Mouse (Mus musculus): ENCODE measurements around the gene Sema4d.

Sema4d gene

DNA sequence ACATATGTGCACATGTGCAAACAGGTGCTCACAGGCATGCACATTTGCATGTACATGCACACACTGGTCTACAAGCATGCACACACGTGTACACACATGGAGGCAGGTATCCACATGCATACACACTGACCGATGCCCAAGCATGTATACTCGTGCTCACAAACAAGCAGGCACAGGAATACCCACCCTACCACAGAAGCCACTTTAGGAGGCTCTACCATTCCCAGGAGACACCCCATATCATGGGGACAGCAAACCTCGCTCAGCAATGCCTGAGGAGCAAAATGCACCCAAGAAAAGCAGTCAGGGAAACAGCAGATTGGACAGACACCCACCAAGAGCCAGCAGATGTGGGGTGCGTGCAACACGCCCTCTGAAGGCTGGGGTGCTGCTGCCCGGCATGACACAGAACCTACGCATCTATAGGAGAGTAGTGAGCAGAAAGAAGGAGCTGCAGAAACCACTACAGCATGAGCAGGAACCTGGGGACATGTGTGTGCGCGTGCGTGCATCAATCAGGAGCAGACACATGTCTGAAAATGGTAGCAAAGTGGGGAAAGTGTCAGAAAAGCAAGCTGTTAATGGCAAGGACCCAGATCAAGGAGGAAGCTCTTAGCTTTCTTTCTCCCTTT is 15.1 kb downstream of the Sema4d start:
- no peak for DNase-seq (ENCODE audit: low spot score)

DNA sequence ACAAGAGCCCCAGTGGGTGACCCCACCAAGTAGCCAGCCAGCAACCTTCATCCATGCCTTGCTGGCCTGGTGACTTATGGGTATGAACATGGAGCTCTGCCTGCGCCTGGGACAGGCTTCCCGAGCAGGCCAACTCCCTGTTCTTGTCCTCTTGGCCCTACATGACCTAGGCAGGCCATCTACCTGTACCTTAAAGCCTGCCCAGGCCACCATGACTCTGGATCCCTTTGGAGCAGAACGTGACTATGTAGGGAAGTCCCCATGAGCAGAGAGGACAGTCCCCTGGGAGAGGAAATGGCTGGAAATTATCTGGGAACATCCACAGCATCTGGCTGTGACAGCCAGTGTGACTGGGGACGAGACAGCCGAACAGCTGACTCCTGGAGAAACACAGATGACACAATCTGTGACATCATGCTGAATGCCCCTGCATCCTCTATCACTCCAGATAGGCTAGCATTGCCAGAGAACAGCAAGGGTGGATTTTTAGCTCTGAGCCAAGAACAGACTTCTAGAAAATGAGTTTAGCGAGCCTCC is 15.7 kb downstream of the Sema4d start:
- DNase-seq (ENCODE audit: low spot score), result no peak

DNA sequence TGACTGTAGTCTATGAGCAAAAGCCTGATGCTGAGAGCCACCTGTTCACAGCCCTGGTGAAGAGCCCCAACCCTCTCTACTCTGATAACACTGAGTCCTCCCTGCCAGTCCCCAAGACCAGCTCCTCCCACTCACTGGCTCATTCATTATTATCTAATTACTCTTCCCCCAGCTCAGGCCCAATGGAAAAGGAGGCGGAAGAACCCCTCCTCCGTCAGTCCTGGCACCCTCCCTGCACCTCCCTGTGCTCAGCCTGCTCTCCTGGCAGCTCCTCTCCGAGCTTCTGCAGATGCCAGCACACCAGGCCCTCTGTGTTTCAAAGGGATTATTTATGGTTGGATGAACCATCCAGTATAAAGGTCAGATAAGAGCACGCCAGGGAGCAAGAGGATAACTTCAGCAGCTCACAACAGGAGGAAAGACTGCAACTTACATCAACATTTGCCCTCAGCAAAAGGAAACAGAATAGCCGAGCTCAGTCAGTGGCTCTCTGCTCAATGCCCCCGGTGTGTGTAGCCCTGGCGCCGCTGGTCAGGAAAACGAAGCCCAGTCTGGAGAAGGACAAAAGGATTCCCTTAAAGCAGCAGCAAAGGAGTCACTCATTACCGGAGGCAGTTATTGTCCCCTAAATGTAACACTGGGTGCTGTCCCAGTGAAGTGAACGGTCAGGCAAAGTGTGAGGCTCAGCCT is 16.4 kb downstream of the Sema4d start:
- DNase-seq (ENCODE audit: low spot score), result peak; percentile 61

DNA sequence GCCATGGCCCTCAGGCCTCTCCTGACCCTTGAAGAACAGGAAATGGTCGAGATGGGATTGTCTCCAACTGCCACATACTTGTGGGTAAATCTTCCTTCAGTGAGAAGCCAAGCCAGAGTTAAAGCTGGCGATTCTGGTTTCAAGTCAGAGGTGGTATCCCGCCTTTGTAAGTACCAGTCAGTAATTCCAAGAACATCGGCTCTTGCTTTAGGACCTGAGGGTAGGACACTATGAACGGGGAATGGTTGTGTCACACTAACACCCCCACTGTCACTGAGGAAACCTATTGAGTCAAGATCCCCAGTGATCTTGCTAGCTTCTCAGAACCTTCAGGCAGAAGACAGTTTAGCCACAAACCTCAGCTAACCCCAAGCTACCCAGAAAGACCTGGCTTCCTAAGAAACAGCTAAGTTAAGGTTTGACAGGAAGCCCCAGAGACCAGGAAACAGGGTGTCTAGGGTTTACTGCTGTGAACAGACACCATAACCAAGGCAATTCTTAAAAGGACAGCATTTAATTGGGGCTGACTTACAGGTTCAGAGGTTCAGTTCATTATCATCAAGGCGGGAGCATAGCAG is 17.3 kb downstream of the Sema4d start:
- DNase-seq (ENCODE audit: low spot score), result no peak

DNA sequence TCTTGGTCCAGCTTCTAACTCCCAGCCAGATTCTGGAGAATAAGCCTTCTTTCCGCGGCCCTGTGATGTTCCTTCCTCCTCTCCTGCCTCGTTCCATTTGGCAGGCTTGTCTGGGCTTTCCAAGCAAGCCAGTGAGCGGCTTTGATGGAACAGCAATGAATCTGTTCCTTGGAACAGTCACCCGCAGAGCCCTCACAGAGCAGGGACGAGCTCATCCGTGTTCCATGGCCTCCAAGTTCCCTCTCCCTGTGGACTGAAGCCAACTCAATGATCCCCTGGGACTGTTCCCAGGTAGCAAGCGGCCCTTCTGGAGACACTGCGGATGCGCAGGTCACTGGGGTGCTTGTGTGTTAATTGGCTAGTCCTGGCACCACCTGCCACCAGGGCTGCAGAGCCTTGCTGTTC is 21.7 kb downstream of the Sema4d start:
- DNase-seq (ENCODE audit: low spot score), result no peak

DNA sequence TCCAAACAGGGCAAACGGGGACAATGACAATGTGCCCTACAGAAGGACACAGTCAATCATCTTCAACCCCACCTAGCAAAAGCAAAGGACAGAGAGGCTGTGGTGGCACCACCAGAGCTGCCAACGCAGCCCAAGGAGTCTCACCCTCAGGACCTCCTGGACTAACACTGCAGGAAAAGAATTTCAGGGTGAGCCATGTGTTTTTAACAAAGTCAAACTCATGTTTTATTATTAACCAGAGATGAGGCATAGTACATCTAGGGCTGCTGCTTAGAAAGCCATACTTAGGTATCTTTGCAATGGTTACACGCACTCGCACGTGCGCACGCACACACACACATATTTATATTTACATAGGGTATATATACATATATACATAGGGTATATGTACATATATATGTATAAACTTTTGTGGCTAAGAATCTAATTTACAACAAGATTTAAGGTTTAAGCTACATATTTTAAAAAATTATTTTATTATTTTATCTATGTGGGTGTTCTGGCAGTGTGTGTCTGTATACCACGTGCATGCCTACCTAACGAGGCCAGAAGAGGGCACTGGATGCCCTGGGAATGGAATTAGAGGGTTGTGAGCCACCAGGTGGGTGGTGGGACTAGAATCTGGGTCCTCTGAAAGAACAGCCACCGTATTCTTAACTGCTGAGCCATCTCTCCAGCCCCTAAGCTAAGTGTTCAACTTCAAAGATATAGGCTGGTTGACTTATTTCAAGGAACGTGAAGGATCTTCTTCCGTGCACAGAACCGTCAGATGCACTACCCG is 22.7 kb downstream of the Sema4d start:
- no peak for DNase-seq (ENCODE audit: low spot score)

DNA sequence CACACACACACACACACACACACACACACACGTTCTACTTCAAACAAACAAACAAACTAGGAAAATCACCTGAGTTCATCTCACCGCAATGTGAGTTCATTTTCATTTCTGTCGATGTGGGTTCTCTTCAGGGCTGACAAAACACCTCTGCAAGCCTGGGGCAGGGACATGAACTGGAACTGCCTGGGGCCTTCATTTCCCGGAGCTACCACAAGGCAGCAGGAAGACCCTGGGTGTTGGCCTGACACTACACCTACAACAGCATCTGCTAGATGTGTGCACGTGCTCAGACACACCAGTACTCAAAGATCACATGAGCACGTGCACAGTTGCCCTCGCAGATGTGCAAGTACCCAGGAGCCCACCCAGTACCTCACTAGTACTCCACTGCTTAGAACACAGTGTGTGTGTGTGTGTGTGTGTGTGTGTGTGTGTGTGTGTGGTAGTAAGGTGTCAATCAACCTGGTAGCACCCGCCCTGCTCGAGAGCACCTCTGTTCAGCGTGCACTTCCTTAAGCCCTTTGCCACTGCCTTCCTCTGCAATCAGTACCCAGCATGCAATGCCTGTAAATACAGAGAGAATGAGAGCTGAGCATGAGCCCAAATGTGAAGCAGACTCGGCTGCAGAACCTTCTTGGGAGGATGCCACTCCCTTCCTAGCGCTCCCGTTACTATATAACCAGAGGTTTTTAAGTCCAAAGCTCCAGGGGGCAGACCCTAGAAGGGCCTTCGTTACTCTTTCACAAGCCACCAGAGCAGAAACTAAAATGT is 25.4 kb downstream of the Sema4d start:
- DNase-seq (ENCODE audit: low spot score), result peak; percentile 53

DNA sequence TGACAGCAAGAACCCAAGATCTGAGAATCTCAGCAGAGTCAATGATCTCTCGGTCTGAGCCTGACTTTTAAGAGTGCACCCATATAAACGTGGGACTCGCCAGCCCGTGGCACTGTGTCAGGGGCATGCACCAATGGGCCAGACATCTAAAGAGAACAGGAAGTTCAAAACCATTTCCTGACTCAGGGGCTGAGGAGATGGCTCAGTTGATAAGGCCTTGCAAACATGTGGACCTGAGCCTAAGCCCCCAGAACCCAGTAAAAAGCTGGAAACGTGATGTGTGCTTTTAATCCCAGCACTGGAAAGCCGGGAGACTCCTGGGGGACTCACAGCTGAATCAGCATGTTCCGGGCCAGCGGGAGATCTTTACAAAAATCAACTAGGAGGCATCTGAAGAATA is 26.0 kb downstream of the Sema4d start:
- DNase-seq (ENCODE audit: low spot score), result no peak

DNA sequence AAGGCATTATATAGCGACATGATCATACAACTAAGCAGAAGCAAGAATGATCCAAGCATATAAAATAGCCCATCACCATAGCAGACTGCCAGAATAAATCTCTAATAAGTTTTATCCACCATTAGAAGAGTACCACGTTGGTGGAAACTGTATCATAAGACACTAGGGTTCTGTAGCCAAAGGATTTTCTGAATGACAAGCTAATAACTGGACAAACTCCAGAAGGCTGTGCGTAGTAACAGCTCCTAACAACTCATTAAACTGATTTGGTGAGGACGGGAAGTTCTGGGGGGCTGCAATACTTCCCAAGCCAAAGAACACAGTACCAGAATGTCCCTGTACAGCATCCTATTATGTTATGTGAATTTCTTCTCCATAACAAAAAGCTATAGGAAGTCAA is 26.8 kb downstream of the Sema4d start:
- DNase-seq (ENCODE audit: low spot score), result no peak

DNA sequence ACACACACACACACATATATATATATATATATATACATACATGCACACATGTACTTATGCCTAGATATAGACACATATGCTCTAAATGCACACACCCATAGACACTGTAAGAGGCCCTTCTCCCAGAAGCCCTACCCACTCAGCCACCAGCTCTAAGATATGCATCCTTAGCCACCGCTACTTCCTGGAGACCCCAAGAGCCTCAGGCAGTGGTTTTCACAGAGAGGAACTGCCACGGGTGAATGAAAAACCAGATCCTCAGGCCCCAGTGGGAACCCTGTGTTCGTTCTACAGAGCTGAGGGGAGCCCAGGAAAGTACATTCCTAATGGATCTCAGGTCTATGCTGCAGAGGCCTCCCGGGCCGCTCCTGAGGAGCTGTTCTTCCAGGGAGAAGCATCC is 28.2 kb downstream of the Sema4d start:
- DNase-seq (ENCODE audit: low spot score), result no peak

DNA sequence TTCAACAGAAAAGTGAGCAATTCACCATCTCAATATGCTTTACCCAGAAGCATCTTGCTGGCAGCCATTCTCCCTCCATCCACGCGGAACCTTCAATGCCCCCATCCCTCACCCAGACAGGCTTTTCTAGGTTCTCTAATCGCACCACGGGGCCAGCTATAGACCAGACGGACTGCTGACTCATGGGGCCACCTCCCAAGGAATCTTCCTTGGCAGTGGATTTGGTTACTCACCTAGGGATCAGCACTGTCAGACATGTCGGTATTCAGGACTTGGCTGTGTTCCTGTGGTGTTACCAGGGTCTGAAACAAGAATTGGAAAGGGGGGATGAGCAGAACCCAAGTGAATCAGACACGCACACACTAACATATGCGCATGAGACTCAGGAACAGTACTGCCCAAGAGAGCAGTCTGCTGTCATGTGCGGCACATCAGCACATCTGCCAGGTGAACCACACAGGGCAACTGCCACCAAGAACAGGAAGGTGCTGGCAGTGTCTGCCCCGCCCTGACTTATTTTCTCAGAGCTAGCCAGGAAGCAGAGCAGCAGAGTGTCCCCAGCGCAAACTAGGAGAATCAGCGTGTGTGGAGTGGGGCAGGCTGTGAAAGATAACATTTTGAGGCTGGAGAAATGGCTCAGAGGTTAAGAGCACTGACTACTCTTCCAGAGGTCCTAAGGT is 30.4 kb downstream of the Sema4d start:
- DNase-seq (ENCODE audit: low spot score), result no peak

DNA sequence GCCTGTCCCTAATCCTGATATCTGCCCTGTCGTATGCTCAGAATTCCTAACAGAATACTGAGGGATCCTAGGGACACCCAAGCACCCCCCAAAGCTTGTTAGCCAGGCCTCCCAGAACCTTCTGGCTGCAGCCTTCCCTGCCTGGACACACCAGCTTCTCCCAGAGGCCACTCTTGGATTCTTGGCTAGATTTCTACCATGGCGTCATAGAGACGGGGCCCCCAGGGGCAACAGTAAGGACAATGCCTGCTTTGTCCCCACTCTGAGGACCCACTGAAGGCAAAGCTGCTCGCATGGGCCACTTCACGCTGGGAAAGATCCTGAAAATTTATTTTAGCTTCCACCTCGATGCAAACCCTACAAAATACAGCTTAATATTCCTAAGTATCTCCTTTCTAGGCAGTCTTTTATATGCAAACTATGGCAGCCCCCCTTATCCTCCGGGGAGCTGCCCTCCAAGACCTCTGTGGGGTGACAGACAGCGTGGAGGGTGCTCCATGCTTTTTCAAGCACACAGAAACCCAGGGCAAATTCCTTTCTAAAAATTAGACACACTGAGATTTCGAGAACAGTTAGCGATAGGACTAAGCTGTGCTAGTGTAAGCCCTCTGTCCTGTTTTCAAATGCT is 32.2 kb downstream of the Sema4d start:
- DNase-seq (ENCODE audit: low spot score), result no peak

DNA sequence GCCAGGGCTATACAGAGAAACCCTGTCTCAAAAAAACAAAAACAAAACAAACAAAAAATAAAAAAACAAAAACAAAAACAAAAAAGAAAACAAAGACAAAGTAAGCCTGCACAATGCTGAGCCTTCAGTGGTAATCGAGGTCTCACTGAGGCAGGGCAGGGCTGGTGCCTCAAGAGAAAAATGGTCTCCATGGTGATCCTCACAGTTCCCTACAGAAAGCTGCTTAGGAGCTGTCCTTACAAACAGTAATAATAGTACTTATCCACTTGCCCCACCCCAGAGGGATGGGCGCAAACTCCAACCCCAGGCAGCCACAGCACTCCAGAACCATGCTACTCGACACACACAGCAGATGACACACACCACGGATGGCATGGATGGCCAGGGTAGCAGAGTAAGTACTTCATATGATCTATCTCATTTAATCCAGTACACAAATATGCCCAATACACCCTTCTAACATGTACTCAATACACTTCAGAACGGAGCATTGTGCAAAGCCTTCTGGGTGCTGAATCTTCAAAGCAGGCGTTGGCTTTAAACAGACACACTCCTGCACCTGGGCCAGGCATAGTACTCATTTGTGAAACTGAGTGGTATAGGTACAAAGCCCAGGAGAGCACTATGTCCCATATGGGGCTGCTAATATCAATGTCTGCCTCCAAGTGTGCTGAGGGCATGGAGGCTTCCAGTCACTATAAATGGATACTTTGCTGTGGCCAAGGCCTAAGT is 34.1 kb downstream of the Sema4d start:
- no peak for DNase-seq (ENCODE audit: low spot score)

DNA sequence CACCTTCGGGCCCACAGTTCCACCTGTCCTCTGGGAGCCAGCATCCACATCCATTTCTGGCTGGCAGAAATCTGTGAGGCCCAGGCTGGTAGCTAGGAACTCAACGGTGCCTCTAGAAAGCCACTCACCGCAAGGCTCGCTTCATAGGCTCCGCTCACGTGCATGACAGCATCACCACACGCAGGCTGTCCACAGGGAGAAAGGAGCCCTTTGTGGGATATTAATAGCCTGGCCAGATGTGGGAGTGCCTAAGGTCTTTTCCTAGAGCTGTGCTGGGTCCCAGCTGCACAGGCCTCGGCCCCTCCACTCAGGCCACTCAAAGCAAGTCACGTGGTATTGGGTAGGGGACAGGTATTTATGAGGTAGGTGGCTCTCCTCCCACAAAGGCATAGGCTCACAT is 35.1 kb downstream of the Sema4d start:
- DNase-seq (ENCODE audit: low spot score), result no peak

DNA sequence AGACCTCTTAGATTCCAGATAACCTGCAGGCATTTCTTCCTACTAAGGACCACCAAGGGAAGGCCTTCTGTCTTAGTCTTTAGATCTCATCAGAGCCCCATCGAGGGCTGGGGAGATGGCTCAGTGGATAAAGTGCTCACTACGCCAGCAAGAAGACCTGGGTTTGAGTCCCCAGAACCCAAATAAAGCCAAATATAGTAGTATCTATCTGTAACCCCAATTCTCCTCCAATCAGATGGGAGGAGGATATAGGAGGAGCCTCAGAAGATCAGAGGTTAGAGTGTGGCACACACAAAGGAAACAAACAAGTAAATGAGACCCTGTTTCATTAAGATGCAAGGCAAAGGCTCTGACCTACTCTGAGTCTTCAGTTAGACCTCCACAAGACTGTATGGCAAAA is 36.4 kb downstream of the Sema4d start:
- DNase-seq (ENCODE audit: low spot score), result no peak

DNA sequence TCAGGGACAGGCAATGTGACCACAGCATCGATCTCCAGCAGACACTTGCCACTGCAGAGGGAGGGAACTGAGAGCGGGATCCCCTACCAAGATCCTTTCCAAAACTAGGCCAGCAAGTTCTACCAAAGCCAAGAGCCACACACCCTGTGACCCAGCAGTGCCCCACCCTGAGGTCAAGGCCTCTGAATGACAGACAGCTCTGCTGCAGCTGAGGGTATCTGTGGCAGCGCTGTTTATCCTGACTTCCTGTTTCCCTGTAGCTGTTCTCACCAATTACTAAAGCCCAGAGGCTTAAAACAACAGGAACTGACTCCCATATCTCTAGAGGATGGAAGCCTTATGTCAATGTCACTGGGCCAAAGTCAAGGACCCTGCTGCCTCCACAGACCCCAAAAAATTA is 37.0 kb downstream of the Sema4d start:
- DNase-seq (ENCODE audit: low spot score), result no peak

DNA sequence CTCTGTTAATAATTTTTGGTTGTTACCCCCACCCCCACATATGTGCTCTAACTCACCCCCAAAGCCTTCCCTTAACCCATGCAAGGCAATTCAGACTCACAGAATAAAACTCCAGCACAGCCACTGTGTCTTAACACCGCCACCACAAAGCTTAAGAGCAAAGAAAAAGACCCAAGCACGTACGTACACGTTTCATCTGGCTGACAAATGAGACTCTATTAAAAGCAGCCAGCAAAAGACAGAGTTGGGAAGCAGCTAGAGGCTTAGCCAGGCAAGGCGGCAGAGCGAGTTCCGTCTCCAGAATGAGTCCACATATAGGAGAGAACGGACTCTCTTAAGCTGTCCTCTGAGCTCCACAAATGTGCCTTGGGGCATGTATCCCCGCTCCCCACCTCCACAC is 37.5 kb downstream of the Sema4d start:
- no peak for DNase-seq (ENCODE audit: low spot score)

DNA sequence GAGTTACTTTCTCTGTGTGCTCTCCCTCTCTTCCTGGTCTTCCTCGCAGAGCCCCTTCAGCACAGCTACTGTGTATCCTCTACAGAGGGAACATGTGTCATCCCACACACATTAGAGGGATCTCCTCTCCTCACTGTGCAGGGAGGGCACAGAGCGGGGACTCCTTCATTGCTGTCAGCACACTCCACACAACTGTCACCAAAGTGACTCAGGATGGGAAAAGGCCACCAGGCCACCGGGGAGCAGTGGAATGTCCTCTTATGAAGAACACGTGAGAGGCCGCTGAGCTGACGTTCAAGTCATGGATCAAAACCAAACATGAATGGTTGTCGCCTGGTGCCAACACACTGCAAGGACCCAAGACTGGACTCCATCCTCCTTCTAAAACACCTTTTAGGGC is 38.0 kb downstream of the Sema4d start:
- no peak for DNase-seq (ENCODE audit: low spot score)

DNA sequence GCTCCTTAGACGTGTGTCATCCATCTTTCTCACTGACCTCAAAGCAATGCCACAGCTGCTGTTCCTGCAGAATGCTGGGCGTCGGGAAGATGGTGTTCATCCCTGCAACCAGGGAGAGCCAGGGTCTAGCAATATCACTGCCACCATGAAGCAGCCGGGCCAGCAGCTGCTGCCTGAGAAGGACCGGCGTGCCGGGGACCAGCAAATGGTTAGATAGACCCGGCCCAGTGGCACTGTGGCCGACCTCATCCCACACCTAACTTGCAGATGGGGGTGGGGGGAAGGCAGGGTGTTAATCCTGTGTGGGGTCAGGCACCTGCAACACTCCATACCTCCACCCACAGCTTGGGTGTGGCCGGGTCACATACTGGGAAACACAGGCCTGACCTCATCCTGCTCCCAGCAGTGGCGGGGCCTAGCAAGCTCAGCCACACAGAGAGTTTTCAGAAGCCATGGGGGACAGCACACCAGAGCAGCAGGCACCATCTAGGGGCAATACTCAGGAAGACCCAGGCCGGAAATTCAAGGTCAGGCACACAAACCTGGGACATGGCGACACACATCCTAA is 38.9 kb downstream of the Sema4d start:
- no peak for DNase-seq (ENCODE audit: low spot score)

All from yolk sac, embryonic 10.5 days (tissue).